Mouse (Mus musculus) cerebellum, adult (tissue): ENCODE measurements around the gene Slc29a4.

Experiments
- ATAC-seq: cut with Nextera tagmentation; 2 replicates; pipeline ENCODE4 v1.9.2; 2017; ENCODE audit warnings: mild to moderate bottlenecking, moderate library complexity, mixed read lengths; ENCODE audit not compliant: insufficient number of reproducible peaks, low FRiP score, low TSS enrichment

The Slc29a4 gene

GRCm38 (mm10) chr5:142692248-142692647 lies at the start of gene Slc29a4:
Slc29a4 (plus strand) TSS chr5:142692512.
- ATAC-seq: peak; percentile 67; the same call in 1 of the 2 replicates

GRCm38 (mm10) chr5:142648162-142648561 lies 44.1 kb upstream of the Slc29a4 start:
- no peak for ATAC-seq

DNA sequence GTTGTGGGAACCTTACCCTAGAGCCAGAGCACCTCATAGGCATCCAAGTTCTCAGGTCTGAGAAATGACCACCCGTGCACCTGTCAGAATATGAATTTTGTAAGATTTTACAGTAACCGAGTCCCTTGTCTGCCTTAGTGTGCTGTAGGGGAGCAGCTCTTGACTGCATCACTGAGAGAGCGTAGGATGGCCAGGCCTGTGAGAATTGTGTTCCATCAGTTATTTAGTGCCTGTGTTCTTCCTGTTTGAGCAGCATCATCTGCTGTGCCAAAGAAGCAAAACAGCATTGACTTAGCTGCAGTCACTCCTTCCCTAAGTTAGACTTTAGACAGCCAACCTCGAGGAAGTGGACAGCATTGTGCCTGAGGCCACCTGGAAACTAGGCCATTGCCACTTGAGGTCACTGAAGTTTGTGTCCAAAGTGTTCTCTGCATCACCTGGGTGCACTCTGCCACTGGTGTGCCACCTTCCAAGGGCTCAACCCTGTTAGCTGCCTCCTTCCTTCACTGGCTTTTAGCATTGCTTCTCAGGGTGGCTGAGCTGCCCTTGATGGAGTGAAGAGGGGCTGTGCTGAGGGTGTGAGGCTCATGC lies 42.8 kb upstream of the Slc29a4 start:
- no peak for ATAC-seq

GRCm38 (mm10) chr5:142650390-142650789 lies 41.9 kb upstream of the Slc29a4 start:
- no peak for ATAC-seq

GRCm38 (mm10) chr5:142650794-142651497 lies 41.4 kb upstream of the Slc29a4 start:
- ATAC-seq: no peak

DNA sequence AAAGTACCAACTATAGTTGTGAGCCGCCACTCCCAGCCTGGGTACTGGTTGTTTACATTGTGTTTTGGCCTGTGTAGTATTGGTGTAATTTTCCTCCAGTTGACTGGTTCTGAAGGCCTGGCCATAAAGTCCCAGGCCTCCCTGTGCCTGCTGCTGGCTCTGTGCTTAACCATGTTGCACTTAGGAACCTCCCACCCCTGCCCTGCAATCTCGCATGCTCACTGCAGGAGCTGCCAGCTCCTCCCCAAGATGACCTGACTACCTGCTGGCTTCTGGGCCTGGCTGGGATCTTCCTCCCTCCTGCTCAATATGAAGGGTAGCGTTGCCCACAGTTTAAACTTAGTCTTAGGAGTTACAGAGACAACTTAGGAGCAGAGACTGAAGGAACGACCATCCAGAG lies 40.0 kb upstream of the Slc29a4 start:
- ATAC-seq: no peak

GRCm38 (mm10) chr5:142660656-142661434 lies 31.5 kb upstream of the Slc29a4 start:
- ATAC-seq: no peak

DNA sequence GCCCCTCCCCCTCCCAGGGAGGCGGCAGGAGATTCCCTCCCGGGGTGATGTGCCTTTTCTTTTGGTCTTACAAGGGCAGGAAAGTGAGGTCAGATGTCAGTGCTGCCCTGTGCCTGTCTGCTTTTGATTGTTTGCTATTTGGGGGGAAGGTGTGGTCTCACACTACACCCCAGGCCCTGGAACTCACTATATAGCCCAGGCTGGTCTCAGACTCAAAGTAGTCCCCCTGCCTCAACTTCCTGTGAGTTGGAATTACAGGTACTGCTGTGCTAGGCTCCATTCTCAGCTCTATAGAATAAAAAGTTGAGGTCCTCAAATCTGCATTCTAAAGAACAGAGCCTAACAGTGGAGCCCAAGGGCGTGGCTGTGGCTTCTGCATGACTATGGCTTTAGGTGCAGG lies 24.4 kb upstream of the Slc29a4 start:
- no peak for ATAC-seq

GRCm38 (mm10) chr5:142668556-142669263 lies 23.6 kb upstream of the Slc29a4 start:
- ATAC-seq: no peak

- ATAC-seq: peak; percentile 41; the same call in 1 of the 2 replicates
Observed at GRCm38 (mm10) chr5:142669726-142670125, 22.6 kb upstream of the Slc29a4 start.

DNA sequence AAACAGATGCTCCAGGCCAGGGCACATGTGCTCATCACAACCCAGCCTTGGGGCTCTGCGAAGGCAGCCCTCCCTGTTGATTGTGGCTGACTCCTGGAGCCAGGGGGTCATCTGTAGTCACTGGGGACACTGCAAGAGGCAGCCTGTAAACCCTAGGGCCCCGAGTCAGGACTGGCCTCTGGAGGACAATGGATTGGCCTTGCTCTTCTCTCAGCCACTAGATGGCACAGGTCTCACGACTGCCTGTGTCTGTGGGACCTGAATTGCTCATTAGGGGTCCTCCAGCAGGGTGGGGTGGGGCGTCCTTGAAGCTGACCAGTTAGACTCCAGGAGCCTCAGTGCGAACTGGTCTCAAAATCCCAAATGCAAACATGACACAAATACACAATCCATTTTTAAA lies 19.2 kb upstream of the Slc29a4 start:
- ATAC-seq: no peak

DNA sequence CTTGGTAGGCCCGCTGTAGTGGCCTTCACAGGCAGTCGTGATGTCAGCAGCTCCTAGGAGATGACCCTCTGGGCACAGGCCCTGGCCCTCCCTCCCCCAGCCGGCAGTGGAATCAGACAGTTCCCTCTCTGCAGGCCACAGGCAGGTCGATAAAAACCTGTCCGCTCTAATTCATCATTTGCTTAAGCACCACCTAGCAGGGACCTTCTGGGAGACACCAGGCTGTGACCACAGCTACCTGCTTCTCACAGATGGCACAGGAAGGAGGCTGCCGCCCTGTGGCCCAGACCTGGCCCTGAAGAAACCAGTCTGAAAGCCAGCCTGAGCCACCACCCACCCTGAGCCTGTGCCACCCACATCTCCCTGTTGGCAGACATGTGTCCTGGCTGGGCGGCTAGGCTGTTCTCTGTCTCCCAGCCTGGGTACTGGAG lies 14.2 kb upstream of the Slc29a4 start:
- ATAC-seq: peak; percentile 94

- no peak for ATAC-seq
Observed at GRCm38 (mm10) chr5:142679065-142679464, 13.2 kb upstream of the Slc29a4 start.

- ATAC-seq: no peak
Observed at GRCm38 (mm10) chr5:142681911-142682310, 10.4 kb upstream of the Slc29a4 start.

- ATAC-seq: no peak
Observed at GRCm38 (mm10) chr5:142682529-142682928, 9.8 kb upstream of the Slc29a4 start.

GRCm38 (mm10) chr5:142688866-142689265 lies 3.4 kb upstream of the Slc29a4 start:
- no peak for ATAC-seq

GRCm38 (mm10) chr5:142690343-142690742 lies 2.0 kb upstream of the Slc29a4 start:
- ATAC-seq: no peak

GRCm38 (mm10) chr5:142692971-142693737 lies 842 bp downstream of the Slc29a4 start:
- 0 out of 2 replicates have a peak, but pooled peaks have one; percentile 13 for ATAC-seq

DNA sequence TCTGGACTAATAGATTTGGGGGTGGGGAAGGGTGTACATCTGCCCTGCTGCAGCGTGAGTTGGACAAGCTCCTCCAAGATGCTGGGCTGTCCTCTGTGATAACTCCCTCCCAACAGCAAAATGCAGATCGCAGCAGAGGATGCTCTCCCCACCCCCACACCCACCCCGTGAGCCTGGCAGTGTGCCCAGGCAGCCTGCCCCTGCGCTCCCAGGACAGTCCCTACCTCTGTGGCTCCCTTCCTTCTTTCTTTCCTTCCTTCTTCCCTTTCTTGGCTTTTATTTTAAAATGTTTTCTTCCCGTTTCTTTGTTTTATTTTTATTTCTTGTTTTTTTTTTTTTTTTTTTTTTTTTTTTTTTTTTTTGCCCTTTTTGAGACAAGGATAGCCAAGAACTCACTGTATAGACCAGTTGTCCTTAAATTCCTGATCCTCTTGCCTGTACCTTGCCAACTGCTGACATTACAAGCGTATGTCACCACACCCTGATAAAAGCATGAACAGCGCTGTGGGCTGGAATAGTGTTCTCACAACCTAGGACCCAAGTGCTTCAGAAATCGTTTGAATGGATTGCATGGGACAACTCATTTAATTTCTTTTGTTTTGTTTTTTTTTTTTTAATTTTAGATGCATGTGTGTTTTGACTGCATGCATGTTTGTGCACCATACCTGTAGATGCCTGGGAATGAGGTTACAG lies 1.6 kb downstream of the Slc29a4 start:
- peak; percentile 27; the same call in 1 of the 2 replicates for ATAC-seq
